Mouse (Mus musculus): ENCODE results near the gene Ap3b1.

GRCm38 (mm10) chr13:94524669-94525238 lies 166.0 kb downstream of the Ap3b1 start:
- TF ChIP-seq POLR2A (IDR thresholded peaks at IDR 0.05; ENCODE audit: insufficient read depth, low read depth, low read length) (no peak), CTCF (IDR thresholded peaks at IDR 0.05) (no peak)

All from heart, adult 2 months (tissue).